Mouse (Mus musculus) myocyte (in vitro differentiated cells): Measurements from ENCODE around the gene Esp23. TPM values are rescaled to one million over a fixed set of nuclear protein-coding genes. Genes with fewer than 3 reads are reported as not detected.

ENCODE experiments used
- polyA plus RNA-seq: library from polyadenylated mRNA; unstranded; fragments of >200 nt; fragmentation: generic; extraction: Trizol; gene quantifications from one replicate; pipeline ENCODE4 v1.2.1, GENCODE M21; 2012; ENCODE audit warnings: missing spikeins

The Esp23 gene
- polyA plus RNA-seq, 1 experiment: not detected

Other genes starting within 250 kb of the Esp23 start
- not detected for gene Esp24, start 40.3 kb downstream of the Esp23 start, polyA plus RNA-seq
- gene Gm21903, start 33.7 kb downstream of the Esp23 start, polyA plus RNA-seq: not detected
- gene Esp22, start 18.3 kb upstream of the Esp23 start, polyA plus RNA-seq: not detected